8 mouse cellular contexts compared by ENCODE assay signal in genomic region chr1:127537204-127538038, GRCm38 (mm10).
DNase-seq lines count a peak whose midpoint lies in the region; ATAC-seq and TF ChIP-seq lines count a peak whose summit lies in the region.

No protein-coding gene starts in this region.

- 40% methylated on average over 17 of the region's 17 CpGs for WGBS in heart, embryonic 11.5 days (ENCODE audit: insufficient replicate concordance)
- 9% methylated on average over 17 of the region's 17 CpGs for WGBS in hindbrain, postnatal 0 days
- 4% methylated on average over 17 of the region's 17 CpGs for WGBS in midbrain, embryonic 14.5 days

- no peaks in the 10 kb centered on the region for H3K9me3 ChIP-seq in heart, embryonic 11.5 days (replicated peaks; ENCODE audit: control insufficient read depth, low read length)
- no peaks in the 10 kb centered on the region for H3K9me3 ChIP-seq in hindbrain, postnatal 0 days (ENCODE audit: low read length)
- H3K9me3 ChIP-seq in midbrain, embryonic 14.5 days (ENCODE audit: control insufficient read depth, low read length), result no peaks in the 10 kb centered on the region

- peaks cover 9% of the 10 kb centered on the region; the same call in 1 of the 2 replicates for H3K4me1 ChIP-seq in heart, embryonic 11.5 days (ENCODE audit: control insufficient read depth, insufficient read depth, low read length)
- 0 out of 2 replicates have a peak, but pooled peaks cover 8% of the 10 kb centered on the region for H3K4me1 ChIP-seq in hindbrain, postnatal 0 days (ENCODE audit: insufficient read depth, low read length)
- peaks cover 27% of the 10 kb centered on the region for H3K4me1 ChIP-seq in midbrain, embryonic 14.5 days (ENCODE audit: control insufficient read depth, insufficient read depth, low read length)

- DNase-seq in heart, adult 11 months, result no peak
- DNase-seq in embryo, embryonic 11 days, result peak; percentile 80
- DNase-seq in hindbrain, postnatal 0 days (ENCODE audit: low spot score), result peak; percentile 66
- DNase-seq in midbrain, embryonic 14.5 days, result peak; percentile 83
- DNase-seq in testis, postnatal 10 days (ENCODE audit: low spot score), result no peak
- DNase-seq in lung, adult 18-20 months, result no peak
- DNase-seq in ovary, adult 18-20 months (ENCODE audit: low spot score), result no peak

- no peak overlapping the region for H3K4me3 ChIP-seq in heart, embryonic 11.5 days (ENCODE audit: low read depth, low read length)
- no peak overlapping the region for H3K4me3 ChIP-seq in hindbrain, postnatal 0 days (ENCODE audit: low read length)
- H3K4me3 ChIP-seq in midbrain, embryonic 14.5 days (replicated peaks; ENCODE audit: low read depth, low read length), result peak overlapping the region; percentile 2

- H3K4me2 ChIP-seq in heart, embryonic 11.5 days, result peak overlapping the region; percentile 1; the same call in 1 of the 2 replicates
- peak overlapping the region; percentile 47 for H3K4me2 ChIP-seq in hindbrain, postnatal 0 days (ENCODE audit: low read depth, low read length)
- peak overlapping the region; percentile 48 for H3K4me2 ChIP-seq in midbrain, embryonic 14.5 days (ENCODE audit: low read length)

- no peaks in the 10 kb centered on the region for H3K36me3 ChIP-seq in heart, embryonic 11.5 days (ENCODE audit: control insufficient read depth, insufficient read depth, low read length)
- no peaks in the 10 kb centered on the region for H3K36me3 ChIP-seq in hindbrain, postnatal 0 days (ENCODE audit: insufficient read depth, low read length)
- 0 out of 2 replicates have a peak, but pooled peaks cover 5% of the 10 kb centered on the region for H3K36me3 ChIP-seq in midbrain, embryonic 14.5 days (ENCODE audit: control insufficient read depth, insufficient read depth, low read length)

- no peak overlapping the region for H3K9ac ChIP-seq in heart, embryonic 11.5 days (ENCODE audit: low read depth, low read length)
- H3K9ac ChIP-seq in hindbrain, postnatal 0 days (replicated peaks; ENCODE audit: low read length), result no peak overlapping the region
- peak overlapping the region; percentile 43 for H3K9ac ChIP-seq in midbrain, embryonic 14.5 days (replicated peaks; ENCODE audit: low read length)

- H3K27ac ChIP-seq in heart, embryonic 11.5 days (ENCODE audit: low read depth, low read length), result no peak overlapping the region
- no peak overlapping the region for H3K27ac ChIP-seq in hindbrain, postnatal 0 days
- peak overlapping the region; percentile 83 for H3K27ac ChIP-seq in midbrain, embryonic 14.5 days (replicated peaks; ENCODE audit: low read depth, low read length)

- no peaks in the 10 kb centered on the region for H3K27me3 ChIP-seq in heart, embryonic 11.5 days (ENCODE audit: control insufficient read depth, insufficient read depth, low read length)
- H3K27me3 ChIP-seq in hindbrain, postnatal 0 days (ENCODE audit: insufficient read depth, low read length), result no peaks in the 10 kb centered on the region
- no peaks in the 10 kb centered on the region for H3K27me3 ChIP-seq in midbrain, embryonic 14.5 days (ENCODE audit: control insufficient read depth, insufficient read depth, low read length)

- TF ChIP-seq CTCF in hindbrain, postnatal 0 days (IDR thresholded peaks at IDR 0.05; ENCODE audit: low read depth), result no peak

- ATAC-seq in heart, embryonic 11.5 days (replicated peaks; ENCODE audit: insufficient number of reproducible peaks, low FRiP score, low TSS enrichment), result no peak
- peak; percentile 55 for ATAC-seq in hindbrain, postnatal 0 days
- ATAC-seq in midbrain, embryonic 14.5 days (ENCODE audit: low FRiP score, low TSS enrichment), result peak; percentile 89

Comparison
In these comparisons a context has a peak if more than half of its experiments do, and no peak if none do; other contexts are left out.
1. DNase-seq: peak in embryo, embryonic 11 days (single experiment), hindbrain, postnatal 0 days (single experiment) and midbrain, embryonic 14.5 days (single experiment); none in heart, adult 11 months (single experiment), testis, postnatal 10 days (single experiment), lung, adult 18-20 months (0 of 2) and ovary, adult 18-20 months (single experiment).
2. Peak in every context shown above with its lines, with median percentiles within 50 percentile points of each other: H3K4me2 ChIP-seq.